Mouse (Mus musculus): Measurements from ENCODE around the gene Qtrt1. TPM values are rescaled to one million over a fixed set of nuclear protein-coding genes. Genes with fewer than 3 reads are reported as not detected.

The Qtrt1 gene
- polyA plus RNA-seq, 1 experiment from 2014 or later = 46.8 TPM

- no peak for ATAC-seq (ENCODE audit: low FRiP score)
- 80% methylated on average over 8 of the region's 8 CpGs for WGBS
These were observed 40.2 kb downstream of the Qtrt1 start for GRCm38 (mm10) chr9:21451870-21452269.

GRCm38 (mm10) chr9:21453003-21453402 is 41.4 kb downstream of the Qtrt1 start:
- Histone ChIP-seq H3K27ac (ENCODE audit: low read depth, low read length) (no peak overlapping the region), H3K36me3 (ENCODE audit: control insufficient read depth, insufficient read depth, low read length) (no peaks in the 10 kb centered on the region), H3K4me1 (ENCODE audit: control insufficient read depth, insufficient read depth, low read length) (no peaks in the 10 kb centered on the region), H3K4me2 (no peak overlapping the region), H3K9me3 (ENCODE audit: control insufficient read depth, low read length) (no peaks in the 10 kb centered on the region), H3K9ac (ENCODE audit: low read length) (no peak overlapping the region), H3K4me3 (ENCODE audit: low read depth, low read length) (no peak overlapping the region), H3K27me3 (ENCODE audit: control insufficient read depth, insufficient read depth, low read length) (no peaks in the 10 kb centered on the region)
- 91% methylated on average over 7 of the region's 7 CpGs for WGBS
- no peak for ATAC-seq (ENCODE audit: low FRiP score)
- DNase-seq (ENCODE audit: low spot score, missing footprints) = no peak

More at GRCm38 (mm10) chr9:21451870-21452269, 40.2 kb downstream of the Qtrt1 start:
- Histone ChIP-seq H3K4me2 (no peak overlapping the region), H3K4me1 (ENCODE audit: control insufficient read depth, insufficient read depth, low read length) (no peaks in the 10 kb centered on the region), H3K9ac (ENCODE audit: low read length) (no peak overlapping the region), H3K4me3 (ENCODE audit: low read depth, low read length) (no peak overlapping the region), H3K9me3 (ENCODE audit: control insufficient read depth, low read length) (no peaks in the 10 kb centered on the region), H3K36me3 (ENCODE audit: control insufficient read depth, insufficient read depth, low read length) (no peaks in the 10 kb centered on the region), H3K27ac (ENCODE audit: low read depth, low read length) (no peak overlapping the region), H3K27me3 (ENCODE audit: control insufficient read depth, insufficient read depth, low read length) (no peaks in the 10 kb centered on the region)
- no peak for DNase-seq (ENCODE audit: low spot score, missing footprints)

DNA sequence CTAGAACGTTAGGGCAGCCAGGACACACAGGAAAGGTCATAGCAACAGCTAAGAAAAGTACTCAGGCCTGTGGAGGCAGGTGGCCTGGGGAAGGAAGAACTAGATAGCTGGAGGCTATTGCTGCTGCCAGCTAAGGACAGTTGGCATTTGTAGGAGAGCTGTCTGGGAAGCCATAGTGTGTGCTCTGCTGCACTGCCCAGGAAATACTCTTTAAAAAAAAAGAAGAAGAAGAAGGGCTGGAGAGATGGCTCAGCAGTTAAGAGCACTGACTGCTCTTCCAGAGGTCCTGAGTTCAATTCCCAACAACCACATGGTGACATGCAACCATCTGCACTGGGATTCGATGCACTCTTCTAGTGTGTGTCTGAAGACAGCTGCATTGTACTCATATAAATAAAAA is 41.8 kb downstream of the Qtrt1 start:
- Histone ChIP-seq H3K36me3 (ENCODE audit: control insufficient read depth, insufficient read depth, low read length) (no peaks in the 10 kb centered on the region), H3K4me1 (ENCODE audit: control insufficient read depth, insufficient read depth, low read length) (no peaks in the 10 kb centered on the region), H3K4me3 (ENCODE audit: low read depth, low read length) (no peak overlapping the region), H3K27ac (ENCODE audit: low read depth, low read length) (no peak overlapping the region), H3K27me3 (ENCODE audit: control insufficient read depth, insufficient read depth, low read length) (no peaks in the 10 kb centered on the region), H3K9me3 (ENCODE audit: control insufficient read depth, low read length) (no peaks in the 10 kb centered on the region), H3K9ac (ENCODE audit: low read length) (no peak overlapping the region), H3K4me2 (no peak overlapping the region)
- no peak for DNase-seq (ENCODE audit: low spot score, missing footprints)
- WGBS = 91% methylated on average over 2 of the region's 2 CpGs
- ATAC-seq (ENCODE audit: low FRiP score) = no peak

GRCm38 (mm10) chr9:21454556-21454955 is 42.9 kb downstream of the Qtrt1 start:
- no peaks in the 10 kb centered on the region for H3K4me1 ChIP-seq (ENCODE audit: control insufficient read depth, insufficient read depth, low read length)
- no peak overlapping the region for H3K4me2 ChIP-seq
- H3K9ac ChIP-seq (ENCODE audit: low read length) = no peak overlapping the region
- no peak overlapping the region for H3K4me3 ChIP-seq (ENCODE audit: low read depth, low read length)
- DNase-seq (ENCODE audit: low spot score, missing footprints) (no peak), ATAC-seq (ENCODE audit: low FRiP score) (no peak)
- no peaks in the 10 kb centered on the region for H3K27me3 ChIP-seq (ENCODE audit: control insufficient read depth, insufficient read depth, low read length)
- no peaks in the 10 kb centered on the region for H3K9me3 ChIP-seq (ENCODE audit: control insufficient read depth, low read length)
- no peaks in the 10 kb centered on the region for H3K36me3 ChIP-seq (ENCODE audit: control insufficient read depth, insufficient read depth, low read length)
- no peak overlapping the region for H3K27ac ChIP-seq (ENCODE audit: low read depth, low read length)
- WGBS = 85% methylated on average over 4 of the region's 4 CpGs

- DNase-seq (ENCODE audit: low spot score, missing footprints) (no peak), ATAC-seq (ENCODE audit: low FRiP score) (no peak)
- Histone ChIP-seq H3K27me3 (ENCODE audit: control insufficient read depth, insufficient read depth, low read length) (no peaks in the 10 kb centered on the region), H3K4me3 (ENCODE audit: low read depth, low read length) (no peak overlapping the region), H3K27ac (ENCODE audit: low read depth, low read length) (no peak overlapping the region), H3K36me3 (ENCODE audit: control insufficient read depth, insufficient read depth, low read length) (no peaks in the 10 kb centered on the region), H3K4me1 (ENCODE audit: control insufficient read depth, insufficient read depth, low read length) (no peaks in the 10 kb centered on the region), H3K9me3 (ENCODE audit: control insufficient read depth, low read length) (no peaks in the 10 kb centered on the region), H3K9ac (ENCODE audit: low read length) (no peak overlapping the region), H3K4me2 (no peak overlapping the region)
- 69% methylated on average over 4 of the region's 4 CpGs for WGBS
These were observed 43.6 kb downstream of the Qtrt1 start for GRCm38 (mm10) chr9:21455103-21455770.

DNA sequence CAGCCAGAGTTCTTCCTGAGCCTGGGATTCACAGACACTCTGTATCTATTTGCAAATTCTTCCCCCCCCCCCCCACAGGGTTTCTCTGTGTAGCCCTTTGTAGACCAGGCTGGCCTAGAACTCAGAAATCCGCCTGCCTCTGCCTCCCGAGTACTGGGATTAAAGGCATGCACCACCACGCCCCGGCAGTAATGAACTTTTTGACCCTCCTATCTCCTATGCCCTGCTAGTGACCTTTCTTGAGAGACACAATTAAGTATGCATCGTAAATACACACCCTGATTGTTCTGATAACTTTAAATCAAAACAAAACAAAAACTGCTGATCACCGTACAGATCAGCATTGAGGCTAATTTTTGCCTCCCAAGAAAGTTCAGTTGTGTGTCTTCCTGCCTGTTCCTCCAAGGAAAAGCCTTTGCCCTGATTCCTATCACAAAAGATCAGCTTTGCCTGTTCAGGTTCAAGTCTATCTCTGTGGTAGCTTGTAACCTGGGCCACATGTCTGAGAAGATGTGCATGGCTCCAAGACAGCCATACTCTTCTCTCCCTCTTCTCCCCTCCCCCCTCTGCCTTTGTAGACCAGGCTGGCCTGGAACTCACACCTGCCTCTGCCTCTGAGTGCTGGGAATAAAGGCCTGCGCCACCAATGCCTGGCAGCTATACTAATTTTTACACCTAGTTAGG is 44.8 kb downstream of the Qtrt1 start:
- Histone ChIP-seq H3K4me1 (ENCODE audit: control insufficient read depth, insufficient read depth, low read length) (no peaks in the 10 kb centered on the region), H3K27ac (ENCODE audit: low read depth, low read length) (no peak overlapping the region), H3K36me3 (ENCODE audit: control insufficient read depth, insufficient read depth, low read length) (no peaks in the 10 kb centered on the region), H3K27me3 (ENCODE audit: control insufficient read depth, insufficient read depth, low read length) (no peaks in the 10 kb centered on the region), H3K4me3 (ENCODE audit: low read depth, low read length) (no peak overlapping the region), H3K4me2 (no peak overlapping the region), H3K9ac (ENCODE audit: low read length) (no peak overlapping the region), H3K9me3 (ENCODE audit: control insufficient read depth, low read length) (no peaks in the 10 kb centered on the region)
- WGBS = 94% methylated on average over 7 of the region's 7 CpGs
- DNase-seq (ENCODE audit: low spot score, missing footprints) (no peak), ATAC-seq (ENCODE audit: low FRiP score) (no peak)

- WGBS = 81% methylated on average over 10 of the region's 10 CpGs
- no peak for DNase-seq (ENCODE audit: low spot score, missing footprints)
- no peaks in the 10 kb centered on the region for H3K27me3 ChIP-seq (ENCODE audit: control insufficient read depth, insufficient read depth, low read length)
These were observed 45.4 kb downstream of the Qtrt1 start for GRCm38 (mm10) chr9:21456930-21457634.

DNA sequence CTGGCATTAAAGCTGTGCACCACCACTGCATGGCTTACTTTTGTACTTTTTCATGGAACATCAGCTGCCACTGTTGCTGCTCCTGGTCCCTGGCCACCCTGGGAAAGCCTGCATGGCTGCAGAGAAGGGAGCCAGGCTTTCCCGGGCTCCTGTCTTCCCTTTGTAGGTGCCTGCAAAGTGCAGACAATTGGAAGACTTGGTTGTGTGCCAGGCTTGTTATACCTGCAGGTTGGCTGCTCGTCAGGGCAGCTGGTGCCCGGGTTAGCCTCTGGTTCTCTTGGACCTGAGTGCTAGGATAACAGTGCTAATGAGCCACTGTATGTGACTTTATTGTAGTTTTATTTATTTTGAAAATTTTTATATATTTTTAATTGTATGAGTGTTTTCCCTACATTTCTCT is 47.2 kb downstream of the Qtrt1 start:
- Histone ChIP-seq H3K27me3 (ENCODE audit: control insufficient read depth, insufficient read depth, low read length) (no peaks in the 10 kb centered on the region), H3K9ac (ENCODE audit: low read length) (no peak overlapping the region), H3K36me3 (ENCODE audit: control insufficient read depth, insufficient read depth, low read length) (no peaks in the 10 kb centered on the region), H3K27ac (ENCODE audit: low read depth, low read length) (no peak overlapping the region), H3K4me1 (ENCODE audit: control insufficient read depth, insufficient read depth, low read length) (no peaks in the 10 kb centered on the region), H3K9me3 (ENCODE audit: control insufficient read depth, low read length) (no peaks in the 10 kb centered on the region), H3K4me3 (ENCODE audit: low read depth, low read length) (no peak overlapping the region), H3K4me2 (no peak overlapping the region)
- ATAC-seq (ENCODE audit: low FRiP score) (no peak), DNase-seq (ENCODE audit: low spot score, missing footprints) (no peak)
- 92% methylated on average over 3 of the region's 3 CpGs for WGBS

More at GRCm38 (mm10) chr9:21456930-21457634, 45.4 kb downstream of the Qtrt1 start:
- Histone ChIP-seq H3K4me1 (ENCODE audit: control insufficient read depth, insufficient read depth, low read length) (no peaks in the 10 kb centered on the region), H3K36me3 (ENCODE audit: control insufficient read depth, insufficient read depth, low read length) (no peaks in the 10 kb centered on the region), H3K9ac (ENCODE audit: low read length) (no peak overlapping the region), H3K4me2 (no peak overlapping the region), H3K9me3 (ENCODE audit: control insufficient read depth, low read length) (no peaks in the 10 kb centered on the region), H3K27ac (ENCODE audit: low read depth, low read length) (no peak overlapping the region), H3K4me3 (ENCODE audit: low read depth, low read length) (no peak overlapping the region)
- ATAC-seq (ENCODE audit: low FRiP score) = no peak

DNA sequence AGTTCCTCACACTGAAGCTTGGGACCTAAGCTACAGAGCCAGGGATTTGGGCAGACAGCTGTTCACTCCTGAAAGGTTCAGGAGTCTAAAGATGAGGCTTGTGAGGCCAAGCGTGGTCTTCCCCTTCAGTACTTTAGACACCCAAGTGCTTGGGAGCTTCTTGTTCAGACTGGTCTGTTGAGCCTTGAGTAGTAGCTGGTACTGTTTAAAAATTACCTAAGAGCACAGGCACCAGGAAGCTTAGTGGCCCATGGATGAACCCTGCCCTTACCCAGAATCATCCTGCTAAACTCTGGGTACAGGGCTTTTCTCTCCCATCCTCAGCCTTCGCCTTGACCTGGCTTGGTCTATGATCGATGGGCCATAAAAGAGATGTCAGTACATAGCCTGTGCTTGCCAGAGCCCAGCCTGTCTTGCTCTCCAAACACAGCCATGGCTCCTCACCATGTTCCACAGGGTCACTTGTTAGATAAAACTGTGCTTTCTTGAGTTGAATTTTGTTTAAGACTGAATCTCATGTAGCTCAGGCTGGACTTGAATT is 48.8 kb downstream of the Qtrt1 start:
- DNase-seq (ENCODE audit: low spot score, missing footprints) = no peak
- H3K27me3 ChIP-seq (ENCODE audit: control insufficient read depth, insufficient read depth, low read length) = no peaks in the 10 kb centered on the region
- WGBS = 93% methylated on average over 3 of the region's 3 CpGs

More for the DNA sequence above, 48.8 kb downstream of the Qtrt1 start:
- Histone ChIP-seq H3K4me3 (ENCODE audit: low read depth, low read length) (no peak overlapping the region), H3K4me2 (no peak overlapping the region), H3K4me1 (ENCODE audit: control insufficient read depth, insufficient read depth, low read length) (no peaks in the 10 kb centered on the region), H3K36me3 (ENCODE audit: control insufficient read depth, insufficient read depth, low read length) (no peaks in the 10 kb centered on the region), H3K9ac (ENCODE audit: low read length) (no peak overlapping the region), H3K27ac (ENCODE audit: low read depth, low read length) (no peak overlapping the region), H3K9me3 (ENCODE audit: control insufficient read depth, low read length) (no peaks in the 10 kb centered on the region)
- no peak for ATAC-seq (ENCODE audit: low FRiP score)

Measured in midbrain, embryonic 11.5 days (tissue).